Mouse (Mus musculus) lung, postnatal 14 days (tissue): ENCODE data around the gene Chd3.

Experiments
- DNase-seq: peaks from one replicate; pipeline ENCODE4 v3.0.0; 2021

The Chd3 gene

GRCm38 (mm10) chr11:69388680-69389079, 19.5 kb upstream of the Chd3 start:
- no peak for DNase-seq

- no peak for DNase-seq
Measured at GRCm38 (mm10) chr11:69386758-69387157, 17.6 kb upstream of the Chd3 start.

- no peak for DNase-seq
Measured at GRCm38 (mm10) chr11:69384979-69385378, 15.8 kb upstream of the Chd3 start.

GRCm38 (mm10) chr11:69382478-69383105, 13.4 kb upstream of the Chd3 start:
- DNase-seq, result no peak

- DNase-seq, result no peak
Measured at GRCm38 (mm10) chr11:69381356-69381755, 12.2 kb upstream of the Chd3 start.

- no peak for DNase-seq
Measured at GRCm38 (mm10) chr11:69379600-69379999, 10.4 kb upstream of the Chd3 start.

- no peak for DNase-seq
Measured at GRCm38 (mm10) chr11:69377766-69378165, 8.6 kb upstream of the Chd3 start.

GRCm38 (mm10) chr11:69375646-69376045, 6.4 kb upstream of the Chd3 start:
- DNase-seq, result no peak

GRCm38 (mm10) chr11:69373223-69373965, 4.2 kb upstream of the Chd3 start:
- DNase-seq, result no peak

- DNase-seq, result peak; percentile 28
Measured at GRCm38 (mm10) chr11:69372780-69373170, 3.6 kb upstream of the Chd3 start.

GRCm38 (mm10) chr11:69372056-69372779, 3.0 kb upstream of the Chd3 start:
- DNase-seq, result no peak

GRCm38 (mm10) chr11:69371601-69372000, 2.4 kb upstream of the Chd3 start:
- DNase-seq, result no peak

GRCm38 (mm10) chr11:69370817-69371215, 1.6 kb upstream of the Chd3 start:
- DNase-seq, result peak; percentile 11

- DNase-seq, result no peak
Measured at GRCm38 (mm10) chr11:69369990-69370816, 997 bp upstream of the Chd3 start.

GRCm38 (mm10) chr11:69368356-69369214, 621 bp downstream of the Chd3 start:
- peak; percentile 53 for DNase-seq

GRCm38 (mm10) chr11:69367616-69368355, 1.4 kb downstream of the Chd3 start:
- peak; percentile 29 for DNase-seq

- DNase-seq, result peak; percentile 35
Measured at GRCm38 (mm10) chr11:69366855-69367615, 2.2 kb downstream of the Chd3 start.

GRCm38 (mm10) chr11:69366157-69366854, 2.9 kb downstream of the Chd3 start:
- peak; percentile 98 for DNase-seq

- peak; percentile 42 for DNase-seq
Measured at GRCm38 (mm10) chr11:69365722-69366121, 3.5 kb downstream of the Chd3 start.

- DNase-seq, result peak; percentile 97
Measured at GRCm38 (mm10) chr11:69364910-69365309, 4.3 kb downstream of the Chd3 start.
